Mouse (Mus musculus) adrenal gland, postnatal 25 days (tissue): ENCODE measurements around the gene Tmem30a. TPM values are rescaled to one million over a fixed set of nuclear protein-coding genes. Genes with fewer than 3 reads are reported as not detected.

Experiments
- total RNA-seq: library from RNA; stranded (reverse); gene quantifications from 2 replicates; pipeline ENCODE4 v1.2.3, GENCODE M21; 2021

Gene Tmem30a
- total RNA-seq, 1 experiment from 2014 or later, result 133 TPM

Other genes starting within 250 kb of the Tmem30a start
- 9.5 and 9.8 TPM in 2 replicates for gene Col12a1, start 74.7 kb downstream of the Tmem30a start, total RNA-seq
- gene Cox7a2, start 33.6 kb downstream of the Tmem30a start, total RNA-seq, result 302 and 327 TPM in 2 replicates
- 108 and 113 TPM in 2 replicates for gene Filip1, start 219.3 kb upstream of the Tmem30a start, total RNA-seq